Mouse (Mus musculus) MN1 (cell line): ENCODE results near the gene Abhd11.
A peak's percentile ranks its signal among the peaks of the same experiment; 100 is the strongest.
"Not testable (repeated sequence)": the region's sequence is repeated elsewhere in the genome, so short reads cannot be mapped to it uniquely, and the experiment has no call there.

Experiments
- DNase-seq: peaks from one replicate; pipeline ENCODE4 v3.0.0-alpha.2; 2016; ENCODE audit warnings: low spot score

The Abhd11 gene

DNA sequence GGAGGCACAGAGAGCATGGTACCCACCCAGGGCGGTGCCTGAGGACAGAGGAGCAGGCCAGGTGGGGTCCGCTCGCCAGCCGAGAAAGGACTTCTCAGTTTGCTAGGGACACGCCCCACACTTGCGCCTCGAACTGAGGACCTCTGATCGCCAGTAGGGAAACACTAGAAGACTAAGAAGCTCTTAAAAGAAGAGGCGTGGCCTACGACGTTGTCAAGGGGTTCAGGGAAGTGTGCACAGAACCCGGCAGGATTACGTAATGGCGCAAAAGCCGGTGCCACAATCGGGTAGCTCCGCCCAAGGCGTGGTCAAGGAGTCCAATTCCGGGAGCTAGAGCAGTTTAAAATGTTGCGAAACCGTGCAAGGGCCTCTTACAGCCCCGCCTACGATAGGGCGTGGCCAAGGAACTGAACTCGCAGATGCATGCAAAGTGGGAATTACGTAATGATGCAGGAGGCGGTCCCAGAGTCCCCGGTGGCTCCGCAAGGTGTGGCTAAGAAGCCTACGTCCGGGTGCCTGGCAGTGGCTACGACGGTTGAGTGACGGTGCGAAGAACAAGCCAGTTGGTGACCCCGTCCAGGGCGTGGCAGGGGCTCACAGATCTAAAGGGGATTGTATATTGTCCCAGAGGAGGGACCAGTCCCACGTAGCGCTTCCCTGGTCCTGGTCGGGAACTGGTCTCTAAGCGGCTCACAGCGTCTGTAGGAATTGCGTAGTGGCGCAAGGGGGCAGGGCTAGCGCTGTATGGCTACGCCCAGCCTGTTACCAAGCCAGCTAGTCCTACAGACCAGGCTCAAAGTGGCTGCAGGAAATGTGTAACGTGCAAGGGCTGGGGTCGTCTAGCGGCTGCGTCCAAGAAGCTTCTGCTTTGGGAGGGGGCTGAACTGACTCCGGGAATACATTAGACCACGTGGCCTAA, at the start of gene Abhd11:
TSS of gene Abhd11 (plus strand) at position 482 of the 919 bp plus-strand sequence.
- peak; percentile 100 for DNase-seq

DNA sequence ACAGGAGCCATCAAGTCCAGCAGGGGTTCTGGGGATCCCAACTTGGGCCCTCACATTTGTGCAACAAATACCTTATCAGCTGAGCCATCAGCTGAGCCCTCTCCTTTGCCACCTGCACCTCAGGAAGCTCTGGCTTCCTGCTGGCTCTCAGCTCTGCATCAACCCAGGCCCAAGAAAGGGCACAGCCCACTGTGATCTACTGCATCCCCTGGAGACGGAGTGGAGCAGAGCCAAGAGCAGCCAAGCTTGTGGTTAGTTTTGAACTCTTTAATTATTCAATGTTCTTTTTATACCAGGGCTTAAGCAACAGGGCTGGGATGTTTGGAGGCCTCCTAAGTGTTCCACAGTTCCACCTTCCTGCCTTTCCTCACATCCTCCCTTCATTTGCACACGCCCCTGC, 48.5 kb upstream of the Abhd11 start:
- no peak for DNase-seq

DNA sequence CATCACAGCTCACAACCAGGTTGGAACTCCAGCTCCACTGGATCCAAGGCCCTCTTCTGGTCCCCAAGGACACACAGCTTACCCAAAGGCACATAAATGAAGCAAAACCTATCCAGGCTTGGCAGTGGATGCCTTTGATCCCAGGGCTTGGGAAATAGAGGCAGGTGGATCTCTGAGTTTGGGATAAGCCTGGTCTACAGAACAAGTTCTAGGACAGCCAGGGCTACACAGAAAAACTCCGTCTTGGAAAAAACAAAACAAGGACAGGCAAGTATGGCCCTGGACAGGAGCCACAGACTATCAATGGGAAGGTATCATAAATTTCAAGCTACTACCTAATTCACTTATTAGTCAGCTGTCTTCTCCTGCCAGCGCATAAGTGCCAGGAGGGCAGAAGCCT, 47.4 kb upstream of the Abhd11 start:
- DNase-seq = no peak

DNA sequence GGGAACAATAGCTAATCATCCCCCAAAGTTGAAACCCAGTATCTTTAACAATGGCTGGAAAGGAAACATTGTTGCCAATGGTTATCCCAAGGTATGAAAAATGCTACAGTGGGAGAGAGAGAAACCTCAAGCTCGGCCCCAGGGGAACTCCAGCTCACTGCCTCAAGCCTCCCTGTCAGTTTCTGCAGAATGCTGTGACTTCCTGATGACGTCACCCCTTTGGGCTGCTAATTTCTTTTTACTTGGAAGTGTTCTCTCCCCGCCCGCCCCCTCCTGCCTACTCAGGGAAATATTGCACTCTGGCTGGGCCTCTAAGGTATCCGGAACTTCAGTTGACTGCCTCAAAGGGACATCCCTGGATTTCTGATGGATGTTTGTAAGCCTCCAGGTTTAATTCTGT, 45.4 kb upstream of the Abhd11 start:
- peak; percentile 81 for DNase-seq

DNA sequence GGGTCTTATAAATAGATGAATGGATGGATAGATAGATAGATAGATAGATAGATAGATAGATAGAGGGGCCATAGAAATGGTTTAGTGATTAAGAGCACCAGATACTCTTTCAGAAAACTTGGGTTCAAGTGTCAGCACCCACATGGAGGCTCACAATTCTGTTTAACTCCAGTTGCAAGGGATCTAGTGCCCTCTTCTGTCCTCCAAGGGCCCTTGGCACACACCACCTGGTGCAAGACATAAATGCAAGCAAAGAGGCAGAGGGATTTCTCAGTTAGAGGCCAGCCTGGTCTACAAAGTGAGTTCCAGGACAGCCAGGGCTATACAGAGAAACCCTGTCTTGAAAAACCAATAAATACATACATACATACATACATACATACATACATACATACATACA, 44.3 kb upstream of the Abhd11 start:
- DNase-seq = not testable (repeated sequence)

DNA sequence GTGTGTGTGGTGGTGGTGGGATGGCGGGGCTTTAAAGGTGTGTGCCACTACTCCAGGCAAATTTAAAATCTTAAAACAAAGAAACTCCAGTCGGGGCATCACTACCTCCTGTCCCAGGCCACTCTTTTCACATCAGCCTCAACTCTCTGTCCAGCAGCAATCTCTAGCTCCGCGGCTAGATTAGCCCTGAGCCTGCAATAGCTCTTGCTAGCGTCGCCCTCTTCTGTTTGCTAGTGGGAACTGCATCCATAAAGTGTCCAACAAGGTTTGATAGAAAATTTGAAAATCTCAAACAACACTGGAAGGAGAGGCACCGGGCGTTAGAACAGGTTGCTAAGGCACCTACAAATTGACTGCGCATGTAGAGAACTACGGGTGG, 43.5 kb upstream of the Abhd11 start:
- peak; percentile 91 for DNase-seq

DNA sequence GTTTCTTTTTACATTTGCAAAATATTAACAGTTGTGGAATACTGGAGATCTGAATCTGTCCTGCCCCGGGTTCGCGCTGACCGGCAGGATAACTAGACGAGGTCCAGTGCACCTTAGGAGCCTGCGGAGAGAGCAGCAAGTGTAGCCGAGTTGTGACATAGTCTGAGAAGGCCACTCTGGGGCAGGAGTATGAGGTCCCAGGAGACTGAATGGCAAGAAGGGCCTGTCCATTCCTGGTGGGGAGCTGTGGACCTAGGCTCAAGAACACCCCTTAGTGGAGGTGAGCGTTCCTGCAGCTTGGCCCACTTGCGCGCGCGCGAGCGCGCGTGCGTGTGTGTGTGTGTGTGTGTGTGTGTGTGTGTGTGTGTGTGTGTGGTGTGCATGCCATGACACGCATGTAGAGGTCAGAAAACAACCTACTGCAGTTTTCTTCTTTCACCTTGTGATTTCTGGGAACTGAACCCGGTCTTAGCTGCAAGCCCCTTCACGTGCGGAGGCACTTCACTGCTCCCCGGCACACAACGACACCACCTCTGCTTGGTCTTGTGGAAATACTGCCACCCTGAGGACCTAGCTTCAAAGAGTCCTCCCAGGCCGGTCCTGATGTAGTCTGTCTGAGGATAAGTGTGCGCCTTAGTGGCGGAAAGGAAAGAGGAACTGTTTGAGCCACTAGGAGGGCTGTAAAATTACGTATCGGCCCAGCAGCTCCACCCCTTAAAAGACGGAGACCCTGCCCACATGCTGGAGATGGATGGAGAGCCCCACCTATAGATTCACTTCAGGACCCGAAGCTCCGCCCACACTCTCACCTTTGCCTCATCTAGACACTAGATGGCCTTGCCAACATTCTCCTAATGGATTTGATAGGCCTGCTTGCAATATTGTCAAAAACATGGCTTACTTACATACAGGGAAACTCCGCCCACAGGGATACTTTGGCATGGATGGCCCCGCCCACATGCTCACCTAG, 42.8 kb upstream of the Abhd11 start:
- peak; percentile 70 for DNase-seq

DNA sequence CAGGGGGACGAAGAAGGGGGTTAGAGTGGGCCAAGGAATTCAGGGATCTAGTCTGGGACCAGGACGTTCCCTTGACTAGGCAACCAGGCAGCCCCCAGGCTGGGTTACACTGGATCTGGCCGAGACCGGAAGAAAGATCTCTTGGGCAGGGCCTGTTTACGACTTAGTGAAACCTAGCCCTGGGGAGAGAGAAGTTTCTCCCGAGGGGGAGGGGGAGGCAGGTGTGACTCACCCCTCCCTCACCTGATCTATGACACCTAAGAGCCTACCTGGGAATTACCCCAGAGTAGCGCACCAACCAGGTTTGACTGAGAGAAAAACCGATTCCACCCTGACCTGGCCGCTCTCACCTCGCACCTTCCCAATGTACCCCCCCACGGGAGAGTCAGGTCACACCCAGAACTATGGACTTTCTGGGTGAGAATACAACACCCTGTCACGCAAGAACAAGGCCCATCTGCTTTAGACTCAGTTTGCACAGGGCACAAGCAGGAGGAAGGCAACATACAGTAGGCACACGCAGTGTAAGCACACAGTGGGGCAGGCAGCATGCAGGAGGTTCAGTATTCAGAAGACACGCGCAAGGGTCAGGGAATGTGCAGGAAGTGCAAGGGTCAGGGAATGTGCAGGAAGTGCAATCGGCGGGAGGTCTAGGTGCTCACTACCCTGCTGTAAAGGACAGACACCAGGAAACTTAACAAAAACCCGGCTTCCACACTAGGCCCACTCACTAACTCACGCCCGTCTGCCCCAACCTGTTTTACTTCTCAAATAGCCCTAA, 41.6 kb upstream of the Abhd11 start:
- DNase-seq = no peak

DNA sequence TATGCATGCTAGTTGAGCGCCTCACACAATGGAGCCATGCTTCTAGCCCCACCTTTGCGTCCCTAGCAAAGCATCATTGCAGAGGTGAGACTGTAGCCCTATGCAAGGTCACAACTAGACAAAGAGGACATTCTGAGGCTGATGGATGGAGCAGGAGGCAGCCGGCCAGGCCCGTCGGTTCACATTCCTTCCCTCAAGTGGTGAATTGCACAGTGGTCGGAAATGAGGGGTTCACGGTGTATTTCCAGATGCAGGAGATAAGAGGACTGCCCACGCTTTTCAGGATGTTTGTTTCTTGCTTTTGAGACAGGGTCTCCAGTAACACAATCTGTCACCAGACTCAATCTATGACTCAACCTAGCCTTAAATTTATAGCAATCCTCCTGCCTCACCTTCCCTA, 38.3 kb upstream of the Abhd11 start:
- DNase-seq = no peak

DNA sequence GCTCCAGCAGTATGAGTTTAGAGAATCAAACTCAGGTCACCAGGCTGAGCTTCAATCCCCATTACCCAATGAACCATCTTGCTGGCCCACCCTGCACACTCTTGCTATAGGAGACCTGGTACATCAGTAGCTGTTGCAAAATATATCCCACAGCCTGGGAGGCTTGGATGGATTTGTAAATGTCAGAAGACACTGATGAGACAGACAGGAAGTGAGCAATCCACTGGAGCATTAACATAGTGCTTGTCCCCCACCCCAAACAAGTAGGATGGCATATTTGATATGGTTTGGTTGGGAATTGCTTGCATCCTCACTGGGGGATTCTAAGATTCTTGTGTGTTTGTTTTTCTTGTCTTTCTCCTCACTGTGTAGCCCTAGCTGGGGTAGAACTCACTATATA, 35.9 kb upstream of the Abhd11 start:
- DNase-seq = no peak

DNA sequence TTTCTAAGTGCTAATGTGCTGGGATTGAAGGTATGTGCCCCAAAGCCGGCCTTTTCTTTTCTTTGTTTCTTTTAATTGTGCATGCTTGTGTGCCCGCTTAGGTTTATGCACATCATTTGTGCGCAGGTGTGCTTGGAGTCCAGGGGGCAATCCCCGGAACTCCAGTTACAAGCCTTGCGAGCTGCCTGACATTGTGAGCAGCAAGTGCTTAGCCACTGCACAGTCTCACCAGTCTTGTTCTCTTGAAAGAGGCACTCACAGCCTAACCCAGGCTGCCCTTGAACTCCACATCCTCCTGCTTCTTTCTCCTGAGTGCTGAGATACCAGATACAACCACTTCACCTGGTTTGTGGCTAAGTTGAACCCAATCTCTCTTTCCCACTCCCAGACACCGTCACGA, 35.4 kb upstream of the Abhd11 start:
- DNase-seq = no peak

DNA sequence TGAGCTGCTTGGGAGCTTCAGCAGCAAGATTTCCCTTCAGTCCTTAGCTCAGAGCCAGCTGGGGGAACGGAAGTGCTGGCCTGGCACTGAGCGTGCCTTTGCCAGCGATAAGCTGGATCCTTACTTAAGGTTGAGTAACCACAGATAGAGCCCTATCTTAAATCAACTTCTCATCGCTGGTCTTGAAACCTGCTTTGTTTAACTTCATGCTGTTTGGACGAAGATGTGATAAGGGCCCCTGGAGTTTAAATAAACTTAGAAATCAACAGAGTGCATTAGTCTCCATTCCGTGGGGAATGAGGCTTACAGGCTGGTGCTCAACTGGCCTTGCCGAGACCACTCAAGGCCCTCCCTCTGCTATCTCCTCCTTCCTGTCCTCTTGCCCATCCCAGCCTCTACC, 34.7 kb upstream of the Abhd11 start:
- DNase-seq = no peak

DNA sequence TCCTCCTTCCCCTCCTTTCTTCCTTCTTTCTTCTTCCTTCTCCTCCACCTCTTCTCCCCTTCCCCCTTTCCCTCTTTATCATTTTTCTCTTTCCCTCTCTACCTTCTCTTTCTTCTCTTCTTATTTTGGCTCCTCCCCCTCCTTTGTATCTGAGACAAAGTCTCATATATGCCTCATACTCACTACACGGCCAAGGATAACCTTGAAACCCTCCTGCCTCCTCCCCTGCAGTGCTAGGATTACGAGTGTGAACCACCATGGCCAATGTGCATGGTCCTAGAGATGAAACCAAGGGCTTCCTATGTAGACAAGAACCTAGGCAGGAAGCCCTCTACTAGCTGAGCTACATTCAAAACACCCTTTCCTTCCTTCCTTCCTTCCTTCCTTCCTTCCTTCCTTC, 34.0 kb upstream of the Abhd11 start:
- DNase-seq = no peak

DNA sequence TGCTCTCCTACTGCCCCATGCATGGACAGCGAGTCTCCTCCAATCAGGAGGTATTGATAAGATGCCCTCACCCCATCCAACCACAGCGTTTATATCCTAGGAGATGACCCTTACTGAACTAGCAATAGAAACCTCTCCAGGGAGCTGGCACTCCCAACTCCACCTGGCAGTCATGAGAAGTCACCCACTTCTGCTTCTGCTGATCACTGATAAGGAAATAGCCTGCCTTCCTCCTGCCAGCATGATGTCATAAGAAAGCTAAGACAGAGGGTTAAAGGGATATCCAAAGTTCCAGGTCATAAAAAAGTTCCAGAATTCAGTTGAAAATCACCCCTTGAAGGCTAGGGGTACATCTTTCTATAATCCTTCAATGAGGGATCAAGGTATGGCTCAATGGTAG, 32.8 kb upstream of the Abhd11 start:
- no peak for DNase-seq

DNA sequence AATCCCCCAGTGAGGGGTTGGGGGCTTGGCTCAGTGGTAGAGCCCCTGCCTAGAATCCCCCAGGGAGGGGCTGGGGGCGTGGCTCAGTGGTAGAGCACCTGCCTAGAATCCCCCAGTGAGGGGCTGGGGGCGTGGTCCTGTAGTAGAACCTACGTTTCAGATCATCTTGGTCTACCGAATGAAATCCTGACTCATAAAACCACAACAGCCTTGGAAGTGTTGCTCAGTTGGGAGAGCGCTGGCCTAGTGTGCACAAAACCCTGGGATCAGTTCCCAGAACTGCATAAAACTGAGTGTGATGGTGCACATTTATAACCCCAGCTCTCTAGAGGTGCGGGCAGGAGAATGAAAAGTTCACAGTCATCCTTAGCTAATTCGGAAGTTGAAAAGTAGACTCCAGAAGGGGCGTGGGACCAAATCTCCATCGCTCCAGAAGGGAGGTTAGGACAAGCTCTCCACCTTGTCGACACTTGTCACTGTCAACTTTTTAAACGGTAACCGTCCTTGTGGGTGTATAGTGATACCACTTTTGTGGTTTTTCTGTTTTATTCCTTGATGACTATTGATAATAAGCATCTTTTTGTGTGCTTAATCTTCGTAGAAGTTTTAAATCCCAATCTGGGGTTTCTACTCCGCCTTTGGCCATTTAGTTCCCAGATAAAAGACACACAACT, 32.2 kb upstream of the Abhd11 start:
- no peak for DNase-seq

DNA sequence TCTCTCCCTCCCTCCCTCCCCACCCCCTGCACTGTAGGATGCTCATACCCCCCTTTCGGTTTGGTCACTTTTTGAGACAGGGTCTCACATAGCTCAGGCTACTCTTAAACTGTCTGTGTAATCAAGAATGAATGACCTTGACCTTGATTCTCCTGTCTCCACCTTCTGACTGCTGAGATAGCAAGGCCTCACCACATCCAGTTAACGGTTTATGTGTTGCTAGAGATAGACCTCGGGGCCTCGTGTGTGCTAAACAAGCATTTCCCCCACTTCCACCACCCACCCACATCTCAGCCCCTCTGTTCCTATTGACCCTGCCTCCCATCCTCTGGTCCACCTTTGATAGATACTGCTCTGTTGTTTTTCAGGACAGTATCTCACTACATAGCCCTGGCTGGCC, 31.1 kb upstream of the Abhd11 start:
- DNase-seq = no peak

DNA sequence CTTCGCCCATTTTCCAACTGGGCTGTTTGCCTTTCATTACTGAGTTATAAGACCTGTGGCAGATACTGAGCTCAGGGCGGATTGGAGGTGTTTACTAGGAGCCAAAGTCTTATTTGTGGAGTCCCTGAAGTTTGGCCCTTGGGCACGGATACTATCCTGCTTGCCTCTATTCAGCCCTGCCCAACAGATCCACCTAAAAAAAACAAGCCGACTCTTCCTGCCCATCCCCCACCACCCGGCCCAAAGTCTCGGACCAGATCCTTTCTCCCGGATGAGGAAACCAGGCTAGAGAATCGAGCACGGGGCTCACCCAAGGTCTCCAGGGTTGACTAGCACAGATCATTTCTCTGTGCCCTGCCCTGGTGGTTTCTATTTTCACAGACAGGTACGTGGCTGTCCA, 27.8 kb upstream of the Abhd11 start:
- no peak for DNase-seq

DNA sequence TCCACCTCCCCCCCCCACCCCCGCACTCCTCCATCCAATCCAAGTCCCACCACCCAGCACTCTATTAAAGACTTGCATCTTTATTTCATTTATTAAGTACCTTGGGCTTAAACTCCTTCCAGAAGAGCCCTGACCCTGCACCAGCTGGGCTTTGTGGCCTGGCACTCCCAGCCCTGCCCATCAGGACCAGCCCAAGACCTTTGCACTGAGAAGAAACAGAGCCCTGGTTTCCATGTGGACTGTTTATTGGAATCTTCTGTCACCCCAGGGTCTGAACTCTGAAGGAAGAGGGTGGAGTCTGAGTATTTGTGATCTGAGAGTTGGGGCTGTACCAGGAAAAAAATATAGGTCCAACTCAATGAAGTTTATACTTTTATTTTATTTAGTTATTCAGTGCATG, 25.8 kb upstream of the Abhd11 start:
- peak; percentile 65 for DNase-seq

DNA sequence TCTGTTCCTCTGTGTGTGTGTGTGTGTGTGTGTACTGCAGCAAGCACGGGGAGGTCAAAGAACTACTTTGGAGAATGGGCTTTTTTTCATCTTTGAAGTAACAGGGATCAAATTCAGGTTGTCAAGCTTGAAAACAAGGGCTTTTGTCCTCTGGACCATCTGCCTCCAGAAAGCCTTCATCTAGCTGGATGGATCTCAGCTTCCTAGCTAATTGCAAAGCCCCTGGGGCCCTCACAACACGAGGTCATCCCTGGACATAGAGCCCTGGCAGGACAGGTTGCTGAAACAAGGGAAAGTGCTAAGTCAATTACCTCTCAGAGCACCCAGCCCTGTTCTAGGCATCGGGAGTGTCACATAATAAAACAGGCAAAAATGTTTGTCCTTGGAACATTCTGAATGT, 25.2 kb upstream of the Abhd11 start:
- DNase-seq = peak; percentile 51

DNA sequence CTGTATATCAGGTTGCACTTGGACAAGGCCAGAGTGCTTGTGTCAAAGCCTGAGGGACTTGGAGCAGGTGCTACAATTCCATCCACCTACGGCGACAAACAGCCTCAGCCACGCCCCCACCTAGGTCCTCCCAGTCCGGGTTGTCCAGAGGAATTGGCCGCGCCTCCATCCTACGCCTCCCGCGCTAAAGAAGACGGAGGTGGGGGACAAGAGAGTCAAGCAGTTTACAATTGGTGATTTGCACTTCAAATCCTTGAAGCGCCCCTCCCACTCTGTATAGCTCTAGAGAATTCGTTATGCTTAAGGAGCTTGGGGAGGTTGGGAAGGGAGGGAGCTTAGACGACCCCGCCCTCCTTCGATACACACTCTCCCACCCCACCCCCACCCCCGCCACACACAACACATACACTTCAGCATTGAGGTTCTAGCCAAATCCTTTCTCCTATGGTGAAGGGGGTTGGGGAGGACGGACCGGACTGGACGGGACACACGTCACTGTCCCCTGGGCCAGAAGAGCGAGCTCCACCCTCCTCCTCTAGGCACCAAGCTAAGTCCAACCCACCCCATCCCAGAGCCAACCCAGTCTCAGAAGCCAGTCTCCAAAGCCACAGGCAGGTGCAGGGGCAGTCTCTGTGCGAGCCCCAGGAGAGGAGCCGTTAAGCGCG, 23.2 kb upstream of the Abhd11 start, which contains the start of gene Cldn3:
TSS of gene Cldn3 (plus strand) at position 582 of the 665 bp plus-strand sequence.
- no peak for DNase-seq
